Mouse (Mus musculus) forebrain, postnatal 0 days (tissue): ENCODE data around the gene Atxn1. TPM values are rescaled to one million over a fixed set of nuclear protein-coding genes. Genes with fewer than 3 reads are reported as not detected.

Source experiments
- ATAC-seq: fragments of 200-750 bp; cut with Nextera tagmentation; 2 replicates; pipeline ENCODE4 v1.8.0; 2017; ENCODE audit warnings: mild to moderate bottlenecking, moderate library complexity
- DNase-seq: peaks from one replicate; pipeline ENCODE4 v3.0.0-alpha.2; 2015
- H3K27ac ChIP-seq: fragments of 300-500 bp; sonication (generic); 2 replicates; pipeline ENCODE4 v1.5.1; 2014; ENCODE audit warnings: low read depth, mild to moderate bottlenecking, antibody characterized with exemption, low read length, moderate library complexity, mixed read lengths
- H3K27me3 ChIP-seq: fragments of 300-500 bp; sonication (generic); 2 replicates; pipeline ENCODE4 v1.6.1; 2014; ENCODE audit warnings: mild to moderate bottlenecking, low read length, mixed read lengths; ENCODE audit not compliant: insufficient read depth
- H3K36me3 ChIP-seq: fragments of 300-500 bp; sonication (generic); 2 replicates; pipeline ENCODE4 v1.6.1; 2014; ENCODE audit warnings: mild to moderate bottlenecking, moderate library complexity; ENCODE audit not compliant: insufficient read depth
- H3K4me1 ChIP-seq: fragments of 300-500 bp; sonication (generic); 2 replicates; pipeline ENCODE4 v1.6.1; 2014; ENCODE audit warnings: antibody characterized with exemption; ENCODE audit not compliant: insufficient read depth
- H3K4me2 ChIP-seq: fragments of 300-500 bp; sonication (generic); 2 replicates; pipeline ENCODE4 v1.6.1; 2014; ENCODE audit warnings: low read depth, mild to moderate bottlenecking, moderate library complexity
- H3K4me3 ChIP-seq: fragments of 300-500 bp; sonication (generic); 2 replicates; pipeline ENCODE4 v1.5.1; 2014; ENCODE audit warnings: low read depth, low read length, mixed read lengths
- H3K9ac ChIP-seq: fragments of 300-500 bp; sonication (generic); 2 replicates; pipeline ENCODE4 v1.6.1; 2014; ENCODE audit warnings: mild to moderate bottlenecking
- H3K9me3 ChIP-seq: fragments of 300-500 bp; sonication (generic); 2 replicates; pipeline ENCODE4 v1.6.1; 2016; ENCODE audit warnings: low read length
- CTCF ChIP-seq: sonication (generic); IDR thresholded peaks from 2 replicates; pipeline ENCODE4 v1.5.1; 2016; ENCODE audit warnings: antibody characterized with exemption, control low read depth, low read depth
- WGBS: fragments of 180-500 bp; shearing (Covaris S2); extraction: QIAGEN DNeasy Blood & Tissue Kit; methylation state at CpG from one replicate; pipeline ENCODE4 v1.1.7; 2014; 5-methylcytosine and 5-hydroxymethylcytosine counted together
- polyA plus RNA-seq: library from polyadenylated mRNA; unstranded; fragments of >200 nt; fragmentation: Nextera tagmentation; extraction: Ambion mirVana; gene quantifications from 2 replicates; pipeline ENCODE4 v1.2.1, GENCODE M21; 2015
- total RNA-seq: library from RNA; depleted of rRNA; stranded (reverse); fragments of >200 nt; gene quantifications from 2 replicates; pipeline ENCODE4 v1.2.3, GENCODE M21; 2014

Gene Atxn1
- total and polyA plus RNA-seq, 2 experiments from 2014 or later: 13.0 to 32.3 TPM

DNA sequence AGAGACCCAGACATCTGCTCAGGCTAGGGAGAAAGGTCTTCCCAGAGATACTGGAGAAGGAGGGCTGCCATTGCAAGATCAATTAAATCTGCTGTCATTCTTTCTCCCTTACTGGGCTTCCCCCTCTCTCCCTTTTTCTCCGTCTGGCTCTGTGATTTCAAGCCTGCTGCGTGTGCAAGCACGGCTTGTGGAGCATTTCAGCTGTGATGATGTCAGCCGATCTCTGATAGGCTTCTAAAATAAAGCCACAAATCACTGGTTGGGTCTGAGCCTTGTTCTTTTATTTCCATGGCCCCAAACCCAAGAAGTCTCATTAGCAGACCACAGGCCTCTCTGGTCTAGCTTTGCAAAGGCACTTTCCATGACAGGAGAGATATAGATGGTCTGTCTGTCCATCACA is 399.9 kb downstream of the Atxn1 start:
- H3K9ac ChIP-seq: no peak overlapping the region
- TF ChIP-seq CTCF: no peak
- no peak overlapping the region for H3K27ac ChIP-seq
- H3K4me2 ChIP-seq: no peak overlapping the region
- H3K36me3 ChIP-seq: peaks cover 15% of the 10 kb centered on the region
- ATAC-seq (peak; percentile 52), DNase-seq (peak; percentile 32)
- H3K4me3 ChIP-seq: no peak overlapping the region
- no peaks in the 10 kb centered on the region for H3K9me3 ChIP-seq
- no peaks in the 10 kb centered on the region for H3K27me3 ChIP-seq
- WGBS: 41% methylated on average over 4 of the region's 4 CpGs
- H3K4me1 ChIP-seq: 0 out of 2 replicates have a peak, but pooled peaks cover 2% of the 10 kb centered on the region

GRCm38 (mm10) chr13:45562011-45562410 is 402.8 kb downstream of the Atxn1 start:
- WGBS: 72% methylated on average over 9 of the region's 9 CpGs
- no peak for TF ChIP-seq CTCF

GRCm38 (mm10) chr13:45560543-45560942 is 404.3 kb downstream of the Atxn1 start:
- Histone ChIP-seq H3K27ac (no peak overlapping the region), H3K36me3 (peaks cover 11% of the 10 kb centered on the region; the same call in 1 of the 2 replicates), H3K4me3 (no peak overlapping the region), H3K4me1 (0 out of 2 replicates have a peak, but pooled peaks cover 2% of the 10 kb centered on the region), H3K27me3 (no peaks in the 10 kb centered on the region), H3K9ac (no peak overlapping the region), H3K4me2 (no peak overlapping the region), H3K9me3 (no peaks in the 10 kb centered on the region)
- ATAC-seq: peak; percentile 29; the same call in 1 of the 2 replicates
- DNase-seq: no peak
- TF ChIP-seq CTCF: peak; percentile 63
- 66% methylated on average over 7 of the region's 7 CpGs for WGBS

More at GRCm38 (mm10) chr13:45562011-45562410, 402.8 kb downstream of the Atxn1 start:
- Histone ChIP-seq H3K9me3 (no peaks in the 10 kb centered on the region), H3K27me3 (no peaks in the 10 kb centered on the region), H3K4me2 (no peak overlapping the region), H3K4me1 (0 out of 2 replicates have a peak, but pooled peaks cover 2% of the 10 kb centered on the region), H3K27ac (no peak overlapping the region), H3K9ac (no peak overlapping the region), H3K4me3 (no peak overlapping the region), H3K36me3 (peaks cover 18% of the 10 kb centered on the region)
- peak; percentile 26; the same call in 1 of the 2 replicates for ATAC-seq
- DNase-seq: no peak

GRCm38 (mm10) chr13:45559258-45559657 is 405.6 kb downstream of the Atxn1 start:
- no peaks in the 10 kb centered on the region for H3K9me3 ChIP-seq
- H3K4me3 ChIP-seq: no peak overlapping the region
- H3K27ac ChIP-seq: no peak overlapping the region
- DNase-seq (no peak), ATAC-seq (no peak)
- no peaks in the 10 kb centered on the region for H3K27me3 ChIP-seq
- WGBS: 90% methylated on average over 3 of the region's 3 CpGs
- 0 out of 2 replicates have a peak, but pooled peaks cover 2% of the 10 kb centered on the region for H3K4me1 ChIP-seq
- TF ChIP-seq CTCF: no peak
- H3K9ac ChIP-seq: no peak overlapping the region
- H3K4me2 ChIP-seq: no peak overlapping the region
- peaks cover 11% of the 10 kb centered on the region; the same call in 1 of the 2 replicates for H3K36me3 ChIP-seq

DNA sequence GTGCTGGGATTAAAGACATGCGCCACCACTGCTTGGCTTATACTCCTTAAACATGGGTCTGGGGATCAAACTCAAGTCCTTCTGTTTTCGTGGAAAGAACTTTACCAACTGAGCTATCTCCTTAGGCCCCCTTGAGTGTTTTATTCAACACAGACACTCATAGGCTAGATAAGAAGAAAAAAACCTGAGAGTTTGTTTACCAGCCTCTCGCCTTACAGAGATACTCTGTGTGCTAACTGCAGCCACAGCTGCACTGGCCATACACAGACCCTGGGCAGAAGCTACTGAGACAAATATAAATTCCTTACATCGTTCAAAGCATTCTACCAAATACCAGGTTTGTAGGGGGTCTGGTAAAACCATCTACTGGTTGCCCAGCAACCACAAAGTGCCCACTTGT is 406.4 kb downstream of the Atxn1 start:
- no peak overlapping the region for H3K4me2 ChIP-seq
- H3K4me1 ChIP-seq: 0 out of 2 replicates have a peak, but pooled peaks cover 2% of the 10 kb centered on the region
- H3K36me3 ChIP-seq: peaks cover 11% of the 10 kb centered on the region; the same call in 1 of the 2 replicates
- no peak overlapping the region for H3K4me3 ChIP-seq
- no peak overlapping the region for H3K27ac ChIP-seq
- DNase-seq (no peak), ATAC-seq (no peak)
- H3K9me3 ChIP-seq: no peaks in the 10 kb centered on the region
- H3K27me3 ChIP-seq: no peaks in the 10 kb centered on the region
- WGBS: 63% methylated on average over 4 of the region's 4 CpGs
- H3K9ac ChIP-seq: no peak overlapping the region
- no peak for TF ChIP-seq CTCF

GRCm38 (mm10) chr13:45553674-45554073 is 411.1 kb downstream of the Atxn1 start:
- ATAC-seq: no peak

DNA sequence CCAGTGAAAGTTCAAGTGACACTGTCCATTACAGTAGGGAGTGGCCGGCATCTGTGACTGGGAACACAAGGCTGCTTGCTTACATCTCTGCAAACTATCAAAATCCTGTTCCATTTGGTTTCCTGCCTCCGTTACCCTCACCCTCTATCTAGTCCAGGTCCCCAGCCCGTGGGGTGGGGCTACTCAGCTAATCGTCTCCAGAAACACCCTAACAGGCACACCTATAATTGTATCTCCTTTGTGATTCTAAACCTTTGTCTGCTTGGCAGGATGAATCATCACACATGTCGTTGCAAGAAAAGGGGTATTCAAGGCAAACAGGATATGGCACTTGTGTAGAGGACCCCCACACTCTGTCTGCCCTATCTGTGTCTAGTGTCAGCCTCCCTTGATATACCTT is 417.3 kb downstream of the Atxn1 start:
- no peak for DNase-seq
- H3K4me3 ChIP-seq: no peak overlapping the region
- WGBS: 82% methylated on average over 5 of the region's 5 CpGs
- H3K4me1 ChIP-seq: no peaks in the 10 kb centered on the region
- TF ChIP-seq CTCF: no peak
- no peaks in the 10 kb centered on the region for H3K9me3 ChIP-seq
- no peak overlapping the region for H3K4me2 ChIP-seq
- peaks cover 4% of the 10 kb centered on the region for H3K36me3 ChIP-seq
- H3K27ac ChIP-seq: no peak overlapping the region
- H3K9ac ChIP-seq: no peak overlapping the region
- H3K27me3 ChIP-seq: no peaks in the 10 kb centered on the region
- ATAC-seq: no peak

More at GRCm38 (mm10) chr13:45553674-45554073, 411.1 kb downstream of the Atxn1 start:
- H3K27me3 ChIP-seq: no peaks in the 10 kb centered on the region
- H3K36me3 ChIP-seq: peaks cover 11% of the 10 kb centered on the region; the same call in 1 of the 2 replicates
- 37% methylated on average over 7 of the region's 7 CpGs for WGBS
- H3K9ac ChIP-seq: no peak overlapping the region
- DNase-seq: no peak
- H3K9me3 ChIP-seq: no peaks in the 10 kb centered on the region
- TF ChIP-seq CTCF: no peak
- no peak overlapping the region for H3K4me3 ChIP-seq
- no peak overlapping the region for H3K27ac ChIP-seq
- H3K4me2 ChIP-seq: no peak overlapping the region
- no peaks in the 10 kb centered on the region for H3K4me1 ChIP-seq
